Mouse (Mus musculus) left cerebral cortex, postnatal 4 days (tissue): Measurements from ENCODE around the gene Hemgn. TPM values are rescaled to one million over a fixed set of nuclear protein-coding genes. Genes with fewer than 3 reads are reported as not detected.

Experiments
- DNase-seq: peaks from one replicate; pipeline ENCODE4 v3.0.0-alpha.2; 2022
- intact Hi-C: fragments of 180-260 bp; cut with DNase I; formaldehyde crosslinking; loops from one replicate; pipeline ENCODE4 v1.15.1; 2025
- total RNA-seq, 2 experiments: library from RNA; stranded (reverse); gene quantifications; 2 replicates each; pipeline ENCODE4 v1.2.3; 2021

Hemgn gene
- not detected for total RNA-seq

DNA sequence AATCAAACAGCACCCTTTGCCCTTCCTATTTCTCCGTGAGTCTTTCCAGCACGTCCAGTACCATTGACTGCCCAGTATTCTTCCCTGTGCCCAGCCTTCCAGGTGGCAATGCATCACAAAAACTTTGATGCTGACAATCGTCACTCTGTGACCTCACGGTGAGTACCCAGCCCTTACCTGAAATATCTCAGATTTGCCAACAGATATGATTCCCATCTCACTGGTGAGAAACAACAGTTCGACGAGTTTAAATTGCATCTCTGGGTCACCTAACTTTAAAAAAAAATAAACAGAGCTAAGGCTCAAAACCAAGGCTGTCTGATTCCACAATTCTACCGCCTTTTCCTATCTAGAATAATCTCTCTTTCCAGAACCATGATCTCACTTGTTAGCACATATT, at the start of gene Hemgn:
Gene Hemgn (minus strand): TSS at position 101 of the 400 bp plus-strand sequence.
- intact Hi-C loops: no loop called here

DNA sequence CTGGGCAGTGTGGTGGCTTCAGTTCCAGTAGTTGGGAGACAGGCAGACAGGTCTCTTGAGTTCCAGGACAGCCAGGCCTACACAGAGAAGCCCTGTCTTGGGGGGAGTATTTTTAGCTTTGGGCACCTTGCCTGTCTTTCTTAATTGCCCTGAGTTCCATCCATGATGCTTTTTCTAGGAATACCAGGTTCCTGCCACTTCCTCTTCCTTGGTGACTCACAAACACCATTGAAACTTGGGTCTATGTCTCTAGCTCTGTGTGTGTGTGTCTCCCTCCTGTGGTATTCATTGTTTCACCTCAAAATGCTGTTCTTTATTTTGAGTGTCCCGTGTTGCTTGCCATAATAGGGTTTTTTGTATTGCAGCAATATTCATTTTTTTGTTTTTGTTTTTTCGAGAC, 45.1 kb upstream of the Hemgn start:
- intact Hi-C loops: no loop called here
- no peak for DNase-seq

More for the DNA sequence above, at the start of gene Hemgn:
- no peak for DNase-seq

DNA sequence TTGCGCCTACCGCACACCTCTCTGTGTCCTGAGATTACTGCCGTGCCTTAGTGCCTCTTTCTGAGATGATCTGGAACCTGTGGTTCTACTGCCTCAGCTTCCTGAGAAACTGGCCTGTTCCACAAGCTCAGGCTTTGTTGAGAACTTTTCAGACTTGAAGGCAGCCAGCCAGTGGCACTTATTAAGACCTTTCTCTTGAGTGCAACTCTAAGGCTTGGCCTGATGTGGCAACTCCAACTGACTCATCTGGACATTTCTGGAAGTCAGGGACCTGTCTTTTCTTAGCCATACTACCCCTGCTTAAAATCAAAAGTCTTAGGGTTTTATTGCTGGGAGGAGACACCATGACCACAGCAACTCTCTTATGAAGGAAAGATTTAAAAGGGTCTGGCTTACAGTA, 43.9 kb upstream of the Hemgn start:
- intact Hi-C loops: no loop called here
- DNase-seq: no peak

DNA sequence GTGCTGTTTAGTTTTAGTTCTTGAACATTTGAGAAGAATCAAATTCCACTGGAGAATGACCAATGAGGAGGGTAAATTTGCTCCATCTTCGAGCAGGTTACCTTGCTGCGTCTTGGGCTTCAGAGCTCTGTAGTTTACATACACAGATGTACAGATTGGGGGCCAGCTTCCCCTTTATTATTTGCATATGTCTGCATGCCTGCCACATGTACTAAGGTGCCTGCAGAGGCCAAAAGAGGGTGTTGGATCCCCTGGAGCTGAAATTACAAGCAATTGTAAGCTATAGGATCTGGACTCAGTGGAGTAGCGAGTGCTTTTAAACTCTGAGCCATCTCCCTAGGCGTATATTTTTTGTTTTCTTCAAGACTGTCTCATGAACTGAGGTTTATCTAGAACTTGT, 43.5 kb upstream of the Hemgn start:
- no peak for DNase-seq
- intact Hi-C loops: no loop called here

DNA sequence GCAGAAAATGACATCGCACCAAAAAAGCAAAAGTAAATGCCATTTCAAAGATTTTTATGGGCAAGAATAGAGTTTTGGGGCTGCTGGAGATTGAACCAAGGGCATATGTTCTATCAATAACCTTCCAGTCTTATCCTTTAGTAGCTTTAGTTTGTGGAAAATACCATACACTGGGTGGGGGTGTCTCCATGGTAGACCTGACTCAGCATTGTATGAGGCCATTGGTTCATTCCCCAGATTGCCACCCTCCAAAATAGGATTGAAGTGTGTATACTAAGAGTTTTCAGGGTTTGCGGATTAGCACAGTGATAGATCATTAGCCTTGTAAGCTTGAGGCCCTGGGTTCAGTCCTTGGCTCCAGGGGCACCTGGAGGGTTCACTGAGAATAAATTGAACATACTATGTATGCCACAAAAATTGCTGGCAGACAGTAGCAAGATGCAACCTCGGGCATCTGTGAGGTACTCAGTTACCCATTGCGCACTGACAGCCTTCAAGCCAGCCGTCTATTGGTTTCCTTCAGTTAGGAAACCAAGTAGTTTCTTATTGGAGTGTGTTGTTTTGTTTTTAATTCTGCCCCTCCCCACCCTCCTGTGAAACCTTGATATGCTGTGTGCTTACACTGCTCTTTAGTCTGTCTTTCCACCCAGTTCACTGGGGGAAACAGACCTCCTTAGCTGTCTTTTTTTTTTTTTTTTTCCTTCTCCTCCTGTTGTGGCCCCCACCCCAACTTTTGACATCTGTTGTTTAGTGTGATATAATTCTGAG, 41.0 kb upstream of the Hemgn start:
- intact Hi-C loops: no loop called here
- no peak for DNase-seq

DNA sequence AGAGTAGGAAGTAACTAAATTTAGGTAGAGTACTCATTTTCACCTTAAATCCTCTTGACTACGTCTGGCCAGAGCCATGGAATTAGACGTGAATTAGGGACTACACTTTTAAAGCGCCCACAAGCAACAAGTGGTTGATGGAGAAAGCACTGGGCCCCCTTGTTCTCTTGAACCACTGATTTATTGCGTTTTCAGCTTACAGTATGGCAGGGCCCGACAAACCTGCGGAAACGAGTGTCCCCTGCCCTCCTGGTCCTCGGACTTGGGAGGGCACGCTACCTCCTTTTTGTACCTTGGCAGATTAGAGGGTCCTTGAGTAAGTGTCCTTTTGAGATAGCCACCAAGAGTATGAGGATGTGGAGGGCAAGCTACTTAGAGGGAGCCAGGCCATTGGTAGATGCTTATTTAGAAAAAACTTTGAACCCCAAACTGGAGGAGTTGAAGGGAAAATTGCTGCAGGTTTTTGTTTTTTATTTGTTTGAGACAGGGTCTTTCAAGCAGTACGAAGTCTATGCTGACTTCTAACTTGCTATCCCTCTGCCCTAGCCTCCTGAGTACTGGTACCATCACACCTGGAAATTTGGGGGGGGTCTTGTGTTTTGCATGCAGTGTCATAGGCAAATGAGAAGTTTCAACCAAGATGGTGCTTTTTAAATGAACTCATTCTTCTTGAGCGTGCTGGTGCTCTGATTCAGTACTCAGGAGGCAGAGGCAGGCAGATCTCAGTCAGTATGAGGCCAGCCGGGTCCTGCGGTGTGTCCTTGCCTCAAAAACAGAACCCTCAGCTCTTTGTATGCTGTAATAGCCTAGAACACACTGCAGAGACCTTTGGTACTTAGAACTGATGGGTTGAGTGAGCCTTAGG, 39.8 kb upstream of the Hemgn start:
- DNase-seq: no peak
- intact Hi-C loops: no loop called here

DNA sequence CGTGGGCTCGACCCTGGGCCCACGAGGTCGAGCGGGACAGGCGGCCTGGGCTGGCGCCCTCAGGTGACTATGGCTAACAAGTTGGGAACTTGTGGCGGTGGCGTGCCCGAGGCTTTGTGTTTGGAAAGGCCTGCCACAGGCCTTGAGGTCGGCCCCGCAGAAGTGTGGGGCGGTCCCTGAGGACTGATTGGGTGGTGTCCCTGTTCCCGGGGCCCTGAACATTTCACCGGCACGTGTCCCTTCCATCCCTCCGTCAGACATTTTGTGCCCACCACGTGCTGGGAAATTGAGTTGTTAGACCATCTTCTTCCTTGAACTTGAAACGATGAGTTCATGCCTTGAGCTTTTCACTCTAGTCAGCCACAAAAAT, 39.2 kb upstream of the Hemgn start:
- DNase-seq: peak; percentile 56
- intact Hi-C loops: no loop called here

DNA sequence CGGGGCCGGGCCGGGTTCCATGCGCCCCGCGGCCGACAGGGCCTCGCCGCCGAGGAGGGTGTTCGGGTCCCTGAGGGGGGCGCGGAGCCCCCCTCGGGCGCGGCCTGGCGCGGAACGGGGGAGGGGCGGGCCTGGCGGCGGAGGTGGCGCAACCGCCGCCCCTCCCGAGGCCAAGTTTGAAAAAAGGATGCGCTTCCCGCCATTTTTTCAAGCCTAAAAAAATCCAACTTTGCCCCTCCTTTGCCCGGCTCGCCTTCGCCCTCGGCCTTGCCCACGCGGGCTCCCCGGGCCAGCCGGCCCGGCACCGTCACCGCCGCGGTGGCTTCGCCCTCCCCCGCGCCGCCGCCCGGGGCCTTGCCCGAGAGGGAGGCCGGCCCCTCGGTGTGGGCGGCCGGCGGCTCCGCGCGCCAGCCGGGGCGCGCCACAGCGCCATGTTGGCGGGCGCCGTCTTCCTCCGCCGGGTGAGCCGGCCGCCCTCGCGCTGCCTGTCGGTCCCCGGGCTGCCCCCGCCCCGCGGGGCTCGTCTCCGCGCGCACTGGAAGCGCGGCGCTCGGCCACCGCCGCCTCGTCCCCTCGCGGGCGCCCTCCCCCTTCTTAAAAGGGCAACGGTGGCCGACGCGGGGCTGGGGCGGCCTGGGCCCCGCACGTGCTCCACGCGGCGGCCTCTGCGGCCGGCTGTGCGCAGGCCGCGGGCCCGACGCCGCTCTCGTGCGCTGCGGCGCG, 38.6 kb upstream of the Hemgn start:
- peak; percentile 82 for DNase-seq

DNA sequence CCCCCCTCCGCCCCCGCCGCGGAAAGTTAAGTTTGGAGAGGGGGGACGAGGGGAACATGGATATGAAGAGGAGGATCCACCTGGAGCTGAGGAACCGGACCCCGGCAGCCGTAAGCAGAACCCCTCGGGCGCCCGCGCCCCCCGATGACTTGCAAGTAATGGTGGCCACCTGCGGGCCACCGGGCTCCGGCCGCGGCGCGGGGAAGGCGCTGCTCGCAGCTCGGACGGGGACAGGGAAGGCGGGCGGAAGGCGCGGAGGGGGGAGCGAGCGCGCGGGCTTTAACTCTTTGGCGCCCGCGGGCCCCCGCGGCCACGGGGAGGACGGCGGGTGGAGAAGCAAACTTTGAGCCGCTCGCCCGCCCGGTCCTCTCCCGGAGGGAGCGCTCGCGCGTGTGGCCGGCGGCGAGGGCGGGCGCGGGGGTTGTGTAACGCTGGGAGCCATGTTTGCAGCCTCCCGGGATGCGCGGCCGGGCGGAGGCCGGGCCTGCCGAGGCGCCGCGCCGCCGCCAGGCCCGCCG, 38.0 kb upstream of the Hemgn start:
- peak; percentile 68 for DNase-seq
- intact Hi-C loops: loop anchor here (2.0 kb wide), 1 partner anchor 62 kb away; the partner anchor contains the start of gene Trmo

More for the DNA sequence above, 38.6 kb upstream of the Hemgn start:
- intact Hi-C loops: loop anchor here (2.0 kb wide), 1 partner anchor 63 kb away; the partner anchor contains the start of gene Trmo

DNA sequence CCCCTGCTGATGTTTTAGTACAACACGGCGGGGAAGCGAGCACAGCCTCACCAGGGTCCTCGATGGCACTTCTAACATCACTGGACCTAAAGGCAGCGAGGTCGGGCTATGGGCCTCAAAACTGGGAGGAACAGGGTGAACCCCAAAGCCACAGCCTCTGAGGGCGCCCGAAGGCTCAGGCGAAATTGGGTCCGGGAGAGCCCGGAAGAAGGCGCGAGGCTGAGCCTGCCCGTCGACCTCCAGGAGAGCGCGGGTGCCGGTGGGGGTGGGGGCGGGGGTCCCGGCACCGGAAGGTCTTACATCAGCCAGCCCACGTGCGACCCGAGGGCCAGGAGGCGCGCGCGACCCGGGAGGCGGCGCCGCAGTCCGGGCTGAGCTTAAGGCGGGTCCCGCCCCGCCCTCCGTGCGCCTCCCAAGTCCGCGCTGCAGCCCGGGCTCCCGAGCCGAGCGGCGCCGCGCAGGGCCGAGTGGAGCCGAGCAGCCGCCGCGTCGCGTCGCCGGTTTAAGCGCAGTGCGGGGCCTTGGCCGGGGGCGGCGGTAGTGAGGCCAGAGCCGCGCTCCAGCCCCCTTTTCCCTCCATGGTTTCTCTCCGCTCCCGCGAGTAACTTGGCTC, 37.3 kb upstream of the Hemgn start, which contains the start of gene Anp32b:
Gene Anp32b (plus strand): TSS at position 384 of the 613 bp plus-strand sequence.
- DNase-seq: peak; percentile 92
- intact Hi-C loops: loop anchor here (2.0 kb wide), 1 partner anchor 62 kb away; the partner anchor contains the start of gene Trmo

DNA sequence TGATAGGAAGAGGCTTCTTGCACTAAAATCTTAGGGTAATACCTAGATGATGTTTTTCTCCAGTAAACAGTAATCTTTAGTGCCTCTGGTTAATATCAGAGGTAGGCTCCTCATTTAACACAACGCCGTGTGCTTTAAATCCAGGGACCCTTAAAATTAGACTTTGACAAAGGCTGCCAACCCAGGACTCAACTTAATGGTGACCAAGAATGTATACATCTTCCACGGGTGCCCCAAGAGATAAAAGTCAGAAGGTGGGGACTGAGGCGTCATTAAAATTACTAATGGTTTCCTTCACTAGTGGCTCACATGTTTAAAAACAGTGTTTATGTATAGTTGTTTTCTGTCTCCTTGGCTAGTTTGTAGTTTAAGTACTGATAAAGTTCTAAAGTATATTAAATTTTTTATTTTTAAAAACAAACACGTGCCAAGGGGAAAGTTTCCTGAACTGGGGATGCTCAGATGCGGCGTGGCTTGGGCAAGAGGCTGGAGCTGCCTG, 36.8 kb upstream of the Hemgn start:
- intact Hi-C loops: loop anchor here (2.0 kb wide), 1 partner anchor 61 kb away; the partner anchor contains the start of gene Trmo
- no peak for DNase-seq

DNA sequence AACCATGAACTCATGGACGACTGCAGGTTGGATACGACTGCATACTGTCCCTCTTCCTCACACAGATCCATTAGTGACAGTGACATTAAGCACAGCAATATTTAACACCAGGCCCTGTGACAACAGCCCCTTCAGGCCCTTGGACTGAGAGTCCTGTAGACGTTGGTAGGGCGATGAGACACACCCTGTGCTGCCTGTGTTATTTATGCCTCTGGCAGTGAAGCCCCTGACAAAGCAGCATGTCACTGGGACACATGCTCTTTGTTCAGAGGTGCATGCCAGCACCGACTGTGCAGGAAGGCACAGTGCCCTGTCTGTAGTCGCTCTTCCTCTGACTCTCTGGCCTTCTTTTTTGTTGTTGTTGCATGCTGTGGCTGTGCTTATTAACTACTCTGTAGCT, 35.6 kb upstream of the Hemgn start:
- DNase-seq: peak; percentile 60
- intact Hi-C loops: no loop called here

DNA sequence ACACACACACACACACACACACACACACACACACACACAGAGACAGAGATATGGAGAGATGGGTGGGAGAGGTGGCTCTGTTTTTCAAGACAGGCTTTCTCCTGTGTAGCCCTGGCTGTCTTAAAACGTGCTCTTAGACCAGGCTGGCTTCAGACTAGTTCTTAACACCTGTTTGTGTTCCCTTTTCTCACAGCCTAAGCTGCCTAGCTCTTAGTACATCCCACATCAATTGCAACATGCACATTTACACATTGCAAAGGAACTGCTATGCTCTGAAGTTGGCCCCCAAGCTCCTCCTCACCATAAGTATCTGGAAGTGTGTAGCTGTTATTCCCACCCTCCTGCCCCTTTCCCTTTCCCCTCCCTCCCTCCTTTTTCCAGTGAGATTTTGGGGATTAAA, 34.2 kb upstream of the Hemgn start:
- intact Hi-C loops: no loop called here

DNA sequence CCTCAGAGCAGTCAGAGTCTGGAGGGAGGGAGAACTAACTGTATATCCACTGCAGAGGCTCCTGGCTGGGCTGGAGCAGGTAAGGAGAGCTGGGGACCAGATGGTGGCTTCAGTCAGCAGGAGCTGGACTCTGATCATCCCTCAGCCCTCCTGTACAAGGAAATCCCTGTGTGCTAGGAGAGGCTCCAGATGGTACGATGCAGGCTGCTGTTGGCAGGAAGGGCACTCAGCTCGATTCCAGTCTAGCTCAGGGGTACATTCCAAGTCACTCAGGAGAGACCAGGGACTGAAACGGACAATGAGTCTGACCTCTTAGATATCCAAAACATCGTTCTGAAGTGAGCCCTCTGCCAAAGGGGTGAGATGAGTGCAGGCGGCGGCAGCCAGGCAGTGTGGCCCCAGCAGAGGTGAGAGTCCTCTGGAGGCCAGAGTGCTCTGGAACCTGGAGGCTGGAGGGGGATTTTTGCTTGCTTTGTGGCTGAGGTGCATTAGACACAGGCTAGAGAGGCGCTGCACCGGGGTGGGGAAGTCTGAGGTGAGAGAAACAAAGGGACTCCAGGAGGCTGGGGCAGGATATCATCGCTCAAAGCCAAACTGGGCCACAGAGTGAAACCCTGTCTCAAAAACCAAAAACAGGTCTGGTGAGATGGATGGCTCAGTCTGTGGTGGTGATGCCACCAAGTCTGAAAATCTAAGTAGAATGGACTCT, 32.1 kb upstream of the Hemgn start:
- DNase-seq: peak; percentile 42
- intact Hi-C loops: no loop called here

More for the DNA sequence above, 34.2 kb upstream of the Hemgn start:
- DNase-seq: no peak

DNA sequence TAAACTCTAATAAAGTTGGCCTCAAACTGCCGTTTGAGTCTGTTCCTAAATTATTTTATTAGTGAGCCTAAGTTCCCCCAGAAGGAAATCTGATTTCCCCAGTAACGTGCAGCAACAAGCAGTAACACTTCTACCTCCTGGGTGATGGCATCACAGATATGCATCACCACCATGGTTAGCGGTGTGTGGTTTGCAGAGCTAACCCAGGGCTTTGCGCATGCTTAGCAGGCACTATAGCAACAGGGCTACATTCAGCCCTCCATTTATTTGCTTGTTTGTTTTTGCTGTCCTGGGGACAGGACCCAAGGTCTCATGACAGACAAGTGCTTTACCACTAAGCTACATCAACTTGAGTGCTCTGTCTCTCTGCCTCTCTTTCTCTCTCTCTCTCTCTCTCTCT, 29.2 kb upstream of the Hemgn start:
- no peak for DNase-seq
- intact Hi-C loops: no loop called here

DNA sequence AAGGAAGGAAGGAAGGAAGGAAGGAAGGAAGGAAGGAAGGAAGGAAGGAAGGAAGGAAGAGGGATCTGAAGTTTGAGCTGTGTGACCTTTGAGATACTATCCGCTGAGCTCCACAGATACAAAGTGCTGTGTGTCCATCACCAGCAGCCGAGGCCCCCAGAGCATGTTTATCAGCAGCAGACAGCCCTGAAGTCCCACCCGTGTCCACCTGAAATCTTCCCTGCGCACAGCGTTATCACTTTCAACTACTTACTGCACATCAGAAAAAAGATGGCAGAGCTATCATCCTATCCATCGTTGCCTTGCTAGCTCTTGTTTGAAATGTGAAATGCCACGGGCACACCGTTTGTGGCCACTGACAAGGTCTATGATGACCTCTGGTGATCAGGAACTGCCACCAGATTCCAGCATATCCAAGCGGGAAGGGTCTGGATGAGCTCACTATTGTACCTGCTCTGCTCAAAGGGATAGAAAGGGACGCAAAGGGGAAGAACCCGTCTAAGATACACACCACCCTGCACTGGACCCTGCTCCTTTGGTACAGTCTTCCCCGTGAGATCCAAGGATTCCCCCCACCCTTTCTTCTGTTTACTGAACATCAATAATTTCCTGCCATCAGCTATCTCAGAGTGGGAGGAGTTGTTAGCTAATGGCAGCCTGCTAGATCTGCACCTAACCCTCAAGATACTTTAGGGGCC, 19.2 kb upstream of the Hemgn start:
- intact Hi-C loops: no loop called here

DNA sequence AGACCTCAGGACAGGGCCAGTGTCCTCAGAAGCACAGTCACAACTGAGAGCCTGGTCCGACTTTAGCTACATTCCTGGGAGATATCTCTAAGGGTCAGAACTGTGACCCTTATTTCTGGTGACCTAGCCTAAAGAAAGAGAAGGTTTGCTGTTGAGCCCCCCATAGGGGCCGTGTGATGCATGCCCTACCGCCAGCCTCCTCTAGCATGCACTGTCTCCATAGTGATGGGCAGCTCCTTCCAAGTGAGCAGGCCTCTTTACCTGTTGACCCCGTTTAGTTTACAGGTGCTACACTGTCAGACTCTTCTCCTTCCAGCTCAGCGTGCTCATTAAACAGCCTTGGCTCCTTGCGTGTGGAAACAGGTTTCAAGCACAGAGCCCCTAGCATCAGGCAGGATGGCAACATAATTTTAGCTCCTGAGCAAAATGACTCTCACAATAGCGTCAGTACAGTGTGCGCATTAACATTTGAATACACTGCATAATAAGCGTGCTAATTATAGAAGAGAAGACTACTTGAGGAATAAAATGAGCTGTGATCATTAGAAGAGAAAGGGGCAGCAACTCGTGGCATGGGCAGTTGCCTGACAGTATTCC, 15.7 kb upstream of the Hemgn start:
- intact Hi-C loops: no loop called here
- DNase-seq: no peak

More for the DNA sequence above, 19.2 kb upstream of the Hemgn start:
- DNase-seq: no peak

DNA sequence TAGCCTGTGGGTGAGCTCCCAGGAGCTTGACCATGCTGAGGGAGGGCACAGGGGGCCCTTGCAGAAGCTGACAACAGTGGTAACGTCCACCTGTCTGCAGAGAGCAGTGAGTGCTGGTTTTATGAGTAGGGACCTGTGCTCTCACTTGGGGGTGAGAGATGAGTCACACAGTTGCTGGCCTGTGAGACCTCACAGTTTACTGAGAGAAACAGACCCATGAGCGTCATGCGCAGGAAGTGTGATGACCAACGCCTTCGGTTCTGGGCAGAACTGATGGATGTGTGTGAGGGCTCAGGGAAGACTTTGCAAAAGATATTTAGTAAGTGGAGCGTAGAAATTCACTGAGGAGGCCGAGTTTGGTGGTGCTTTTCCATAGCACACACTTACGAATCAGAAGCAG, 9.3 kb upstream of the Hemgn start:
- intact Hi-C loops: no loop called here
- DNase-seq: no peak
